Mouse (Mus musculus) kidney, adult 11 months (tissue): ENCODE data around the gene Paqr7.

Experiments
- DNase-seq: peaks from one replicate; pipeline ENCODE4 v3.0.0; 2022

Gene Paqr7

GRCm38 (mm10) chr4:134505303-134505789 lies 8.8 kb downstream of the Paqr7 start:
- no peak for DNase-seq

GRCm38 (mm10) chr4:134505966-134506594 lies 9.6 kb downstream of the Paqr7 start:
- no peak for DNase-seq

GRCm38 (mm10) chr4:134506713-134507112 lies 10.2 kb downstream of the Paqr7 start:
- DNase-seq, result no peak

- DNase-seq, result no peak
These were observed 13.9 kb downstream of the Paqr7 start for GRCm38 (mm10) chr4:134510396-134510795.

- DNase-seq, result peak; percentile 86
These were observed 14.4 kb downstream of the Paqr7 start, which contains the start of gene Aunip for GRCm38 (mm10) chr4:134510845-134511411. Gene Aunip, plus strand, starts transcription at chr4:134510999.

GRCm38 (mm10) chr4:134511730-134512129 lies 15.2 kb downstream of the Paqr7 start:
- no peak for DNase-seq

- DNase-seq, result peak; percentile 59
These were observed 16.3 kb downstream of the Paqr7 start for GRCm38 (mm10) chr4:134512798-134513197.

GRCm38 (mm10) chr4:134514309-134514930 lies 17.9 kb downstream of the Paqr7 start:
- DNase-seq, result no peak

GRCm38 (mm10) chr4:134515614-134516013 lies 19.1 kb downstream of the Paqr7 start:
- DNase-seq, result no peak

GRCm38 (mm10) chr4:134516981-134517380 lies 20.5 kb downstream of the Paqr7 start:
- DNase-seq, result no peak

GRCm38 (mm10) chr4:134517719-134518118 lies 21.2 kb downstream of the Paqr7 start:
- no peak for DNase-seq

- no peak for DNase-seq
These were observed 22.0 kb downstream of the Paqr7 start for GRCm38 (mm10) chr4:134518541-134518940.

- DNase-seq, result no peak
These were observed 22.8 kb downstream of the Paqr7 start for GRCm38 (mm10) chr4:134519281-134519680.

GRCm38 (mm10) chr4:134523447-134523846 lies 26.9 kb downstream of the Paqr7 start:
- no peak for DNase-seq

GRCm38 (mm10) chr4:134525806-134526205 lies 29.3 kb downstream of the Paqr7 start:
- no peak for DNase-seq

- no peak for DNase-seq
These were observed 29.7 kb downstream of the Paqr7 start for GRCm38 (mm10) chr4:134526220-134526619.

- no peak for DNase-seq
These were observed 36.4 kb downstream of the Paqr7 start for GRCm38 (mm10) chr4:134532928-134533327.

- DNase-seq, result no peak
These were observed 36.9 kb downstream of the Paqr7 start for GRCm38 (mm10) chr4:134533421-134533820.

GRCm38 (mm10) chr4:134534124-134534886 lies 37.8 kb downstream of the Paqr7 start:
- peak; percentile 56 for DNase-seq

GRCm38 (mm10) chr4:134534932-134535786 lies 38.7 kb downstream of the Paqr7 start, which contains the start of gene Mtfr1l:
Gene Mtfr1l, minus strand, starts transcription at chr4:134535387.
- peak; percentile 98 for DNase-seq

- DNase-seq, result peak; percentile 28
These were observed 39.3 kb downstream of the Paqr7 start for GRCm38 (mm10) chr4:134535787-134536151.

GRCm38 (mm10) chr4:134538997-134539580 lies 42.6 kb downstream of the Paqr7 start:
- DNase-seq, result no peak
